Mouse (Mus musculus): ENCODE measurements around the gene Aadacl4.
"Not testable (repeated sequence)": the region's sequence is repeated elsewhere in the genome, so short reads cannot be mapped to it uniquely, and the experiment has no call there.

DNA sequence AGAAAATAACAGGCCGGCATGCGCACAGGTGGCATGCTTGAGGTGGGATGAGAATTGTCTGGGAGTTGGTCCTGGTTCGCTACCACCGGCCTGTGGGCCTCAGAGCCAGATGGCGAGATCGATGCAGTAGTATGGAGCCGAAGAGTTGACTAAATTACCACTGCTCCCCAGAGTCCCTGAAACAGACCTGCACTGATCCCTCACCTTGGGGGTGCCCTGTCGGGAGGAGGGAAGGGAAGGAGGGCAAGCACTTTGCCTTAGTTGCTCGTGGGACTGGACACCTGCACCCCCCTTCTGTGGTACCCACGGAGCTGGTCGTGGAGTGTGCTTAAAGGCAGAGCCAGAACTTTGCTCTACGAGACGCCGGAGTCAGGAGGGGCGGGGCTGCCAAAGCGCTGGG is 27.3 kb upstream of the Aadacl4 start:
- TF ChIP-seq POLR2AphosphoS2 (IDR thresholded peaks at IDR 0.05; ENCODE audit: low read length); BHLHE40 (IDR thresholded peaks at IDR 0.05; ENCODE audit: borderline replicate concordance, low read depth, low read length); GATA1 (IDR thresholded peaks at IDR 0.05; ENCODE audit: low read depth, low read length); UBTF (IDR thresholded peaks at IDR 0.05; ENCODE audit: borderline replicate concordance, insufficient read depth, low read depth, low read length); CTCF (IDR thresholded peaks at IDR 0.05 in 2 of 3, conservative IDR thresholded peaks at IDR 0.05 in 1 of 3; ENCODE audit: control insufficient read depth in 1 of 3, insufficient read depth in 1 of 3, low read depth in 2 of 3, low read length in 3 of 3, poor library complexity in 1 of 3, severe bottlenecking in 1 of 3); GABPA (IDR thresholded peaks at IDR 0.05; ENCODE audit: low read depth, low read length); POLR2A (IDR thresholded peaks at IDR 0.05; ENCODE audit: control insufficient read depth in 1 of 2, insufficient read depth in 1 of 2, low read depth in 1 of 2, low read length in 2 of 2, poor library complexity in 1 of 2); TCF12 (IDR thresholded peaks at IDR 0.05; ENCODE audit: low read depth, low read length); ZMIZ1 (IDR thresholded peaks at IDR 0.05; ENCODE audit: low read depth, low read length); USF1 (IDR thresholded peaks at IDR 0.05; ENCODE audit: low read depth, low read length); MEF2A (IDR thresholded peaks at IDR 0.05; ENCODE audit: extremely low read depth, insufficient replicate concordance, low read depth, low read length, poor library complexity, severe bottlenecking); E2F4 (IDR thresholded peaks at IDR 0.05; ENCODE audit: borderline replicate concordance, low read depth, low read length): not testable (repeated sequence)
